Mouse (Mus musculus): ENCODE data around the gene Csrp3.
A peak's percentile ranks its signal among the peaks of the same experiment; 100 is the strongest.

Csrp3 gene

GRCm38 (mm10) chr7:48829177-48829910 lies 18.5 kb downstream of the Csrp3 start:
- DNase-seq (ENCODE audit: low spot score in 2 of 2) = no peak

GRCm38 (mm10) chr7:48825170-48825569 lies 22.7 kb downstream of the Csrp3 start:
- no peak for DNase-seq (ENCODE audit: low spot score in 2 of 2)

DNA sequence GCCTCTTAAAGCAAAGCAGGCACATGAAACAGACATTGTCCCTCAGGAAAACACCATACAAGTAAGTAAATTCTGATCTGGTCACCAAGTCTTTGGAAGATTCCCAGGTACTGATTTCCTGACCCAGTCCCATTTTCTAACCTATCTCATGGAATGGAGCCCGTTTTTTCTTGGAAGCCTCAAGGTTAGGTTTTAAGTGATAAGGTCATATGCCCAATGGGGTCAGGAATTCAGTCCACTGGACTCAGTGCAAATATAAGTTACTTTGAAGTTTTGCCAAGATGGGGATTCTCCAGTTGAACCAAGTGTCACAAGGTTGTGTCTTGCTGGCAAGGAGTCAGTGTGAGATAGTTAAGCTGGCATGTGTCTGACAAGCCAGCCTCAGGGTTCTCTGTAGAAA lies 23.2 kb downstream of the Csrp3 start:
- no peak for DNase-seq (ENCODE audit: low spot score in 2 of 2)

- DNase-seq (ENCODE audit: low spot score in 2 of 2) = no peak
These were observed 24.2 kb downstream of the Csrp3 start for GRCm38 (mm10) chr7:48823621-48824020.

DNA sequence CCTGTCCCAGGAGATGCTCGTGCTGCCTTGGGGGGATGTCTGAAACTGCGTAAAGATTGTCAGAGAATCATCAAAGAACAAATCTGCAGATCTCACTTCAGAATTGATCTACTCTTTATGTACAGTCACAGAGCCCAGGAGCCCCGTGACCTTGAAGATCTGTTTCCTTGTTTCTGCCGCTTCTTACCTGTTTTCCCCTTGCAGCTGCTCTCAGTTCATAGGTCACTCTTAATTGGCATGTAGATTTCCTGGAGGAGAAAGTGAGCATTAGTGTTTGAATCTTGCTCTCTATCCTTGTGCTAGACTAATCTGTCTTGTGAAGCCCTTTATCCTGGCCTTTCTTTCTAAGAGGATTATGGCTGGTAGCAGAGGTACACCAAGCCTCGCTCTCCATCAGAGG lies 26.2 kb downstream of the Csrp3 start:
- DNase-seq (ENCODE audit: low spot score in 2 of 2) = no peak

- DNase-seq (ENCODE audit: low spot score in 2 of 2) = no peak
These were observed 34.2 kb downstream of the Csrp3 start for GRCm38 (mm10) chr7:48813594-48813993.

GRCm38 (mm10) chr7:48812358-48812757 lies 35.5 kb downstream of the Csrp3 start:
- no peak for DNase-seq (ENCODE audit: low spot score in 2 of 2)

- no peak for DNase-seq (ENCODE audit: low spot score in 2 of 2)
These were observed 37.2 kb downstream of the Csrp3 start for GRCm38 (mm10) chr7:48810652-48811051.

GRCm38 (mm10) chr7:48806587-48806986 lies 41.2 kb downstream of the Csrp3 start:
- no peak for DNase-seq (ENCODE audit: low spot score in 2 of 2)

- no peak for DNase-seq (ENCODE audit: low spot score in 2 of 2)
These were observed 44.5 kb downstream of the Csrp3 start for GRCm38 (mm10) chr7:48803381-48803780.

GRCm38 (mm10) chr7:48795130-48795529 lies 52.7 kb downstream of the Csrp3 start:
- no peak for DNase-seq (ENCODE audit: low spot score in 2 of 2)

DNA sequence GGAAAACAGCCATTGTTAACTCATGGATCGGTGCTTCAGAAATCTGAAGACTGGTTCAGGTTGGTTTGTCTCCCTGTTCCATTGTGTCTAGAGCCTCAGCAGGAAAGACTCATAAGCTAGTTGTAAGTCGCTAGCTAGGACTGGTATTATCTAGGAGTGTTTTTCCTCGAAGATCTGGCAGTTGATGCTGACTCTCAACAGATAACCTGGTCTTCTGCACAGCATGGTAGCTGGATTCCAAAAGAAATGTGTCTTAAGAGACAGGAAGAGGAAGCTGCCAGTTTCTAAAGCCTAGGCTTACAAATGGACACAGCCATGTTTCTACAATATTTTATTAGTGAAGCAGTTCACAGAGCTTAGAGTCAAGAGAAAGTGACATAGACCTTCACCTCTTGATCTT lies 56.4 kb downstream of the Csrp3 start:
- DNase-seq (ENCODE audit: low spot score in 2 of 2) = no peak

DNA sequence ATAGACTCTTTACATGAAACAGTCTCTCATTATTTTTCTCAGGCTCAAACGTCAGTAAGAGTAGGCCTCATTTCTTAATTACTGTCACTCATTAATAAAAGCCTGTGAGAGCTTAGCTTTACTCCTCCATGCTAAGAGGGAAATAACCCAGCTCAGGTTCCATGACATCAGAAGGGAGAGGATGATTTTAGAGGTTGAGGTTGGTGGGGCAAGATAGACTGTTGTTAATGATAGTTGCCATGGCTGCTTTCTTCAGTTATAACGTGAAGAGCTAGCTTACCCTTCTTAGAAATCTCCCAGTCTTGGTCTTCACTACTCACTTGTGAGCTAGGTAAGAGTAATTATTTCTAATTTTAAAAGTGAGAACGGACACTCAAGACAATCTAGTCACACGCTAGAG lies 57.7 kb downstream of the Csrp3 start:
- DNase-seq (ENCODE audit: low spot score in 2 of 2) = no peak

DNA sequence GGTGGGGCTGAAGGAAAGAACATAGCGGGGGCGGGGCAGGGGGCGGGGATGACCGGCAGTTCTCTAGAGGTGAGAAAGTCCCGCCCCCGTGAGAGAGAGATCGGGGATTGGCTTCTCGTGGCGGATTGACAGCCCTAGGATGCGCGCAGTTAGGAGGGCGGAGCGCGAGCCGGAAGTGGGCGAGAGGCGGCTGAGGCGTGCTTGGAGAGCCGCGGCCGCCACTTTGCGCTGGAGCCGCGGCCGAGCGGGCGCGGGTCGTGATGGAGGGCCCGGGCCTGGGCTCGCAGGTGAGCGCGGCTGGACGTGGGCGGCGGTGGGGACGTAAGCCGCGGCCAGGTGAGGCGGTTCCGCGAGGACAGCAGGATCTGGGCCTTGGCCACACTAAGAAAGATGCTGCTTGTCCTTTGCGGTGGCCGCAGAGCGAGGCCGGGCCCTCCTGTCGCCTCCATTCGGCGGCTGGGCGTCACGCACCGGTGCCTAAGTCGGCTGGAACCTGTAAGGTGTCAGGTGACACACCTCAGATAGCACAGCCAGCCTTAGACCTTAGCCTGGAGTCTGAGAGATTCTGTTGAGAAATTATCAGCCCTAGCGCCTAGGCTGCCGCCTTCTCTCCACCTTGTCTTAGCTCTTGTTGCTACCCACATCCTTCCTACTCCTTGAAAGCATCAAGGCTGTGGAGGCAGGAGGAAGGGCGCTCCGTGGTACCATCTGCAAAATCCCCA lies 58.8 kb downstream of the Csrp3 start, which contains the start of gene Zdhhc13:
Gene Zdhhc13, plus strand, starts transcription at position 153 of the 722 bp plus-strand sequence.
- DNase-seq (ENCODE audit: low spot score in 2 of 2) = peak; percentile 85 to 92

DNA sequence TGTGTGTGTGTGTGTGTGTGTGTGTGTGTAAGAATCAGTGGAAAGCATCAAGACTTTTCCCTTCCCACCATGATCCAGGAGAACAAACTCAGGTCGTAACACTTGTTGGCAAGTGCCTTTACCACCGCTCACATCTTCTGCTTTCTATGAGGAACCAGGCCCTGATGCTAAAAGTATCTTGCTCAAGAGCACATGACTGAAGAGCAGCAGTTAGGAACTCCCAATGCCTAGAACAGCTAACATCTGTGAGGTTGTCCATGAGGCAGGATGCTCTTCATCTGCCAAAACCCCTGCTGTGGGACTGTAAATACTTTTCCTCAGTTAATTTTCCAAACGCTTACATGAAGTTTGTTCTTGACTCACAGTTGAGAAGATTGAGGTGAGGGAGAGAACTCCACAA lies 59.5 kb downstream of the Csrp3 start:
- DNase-seq (ENCODE audit: low spot score in 2 of 2) = no peak

DNA sequence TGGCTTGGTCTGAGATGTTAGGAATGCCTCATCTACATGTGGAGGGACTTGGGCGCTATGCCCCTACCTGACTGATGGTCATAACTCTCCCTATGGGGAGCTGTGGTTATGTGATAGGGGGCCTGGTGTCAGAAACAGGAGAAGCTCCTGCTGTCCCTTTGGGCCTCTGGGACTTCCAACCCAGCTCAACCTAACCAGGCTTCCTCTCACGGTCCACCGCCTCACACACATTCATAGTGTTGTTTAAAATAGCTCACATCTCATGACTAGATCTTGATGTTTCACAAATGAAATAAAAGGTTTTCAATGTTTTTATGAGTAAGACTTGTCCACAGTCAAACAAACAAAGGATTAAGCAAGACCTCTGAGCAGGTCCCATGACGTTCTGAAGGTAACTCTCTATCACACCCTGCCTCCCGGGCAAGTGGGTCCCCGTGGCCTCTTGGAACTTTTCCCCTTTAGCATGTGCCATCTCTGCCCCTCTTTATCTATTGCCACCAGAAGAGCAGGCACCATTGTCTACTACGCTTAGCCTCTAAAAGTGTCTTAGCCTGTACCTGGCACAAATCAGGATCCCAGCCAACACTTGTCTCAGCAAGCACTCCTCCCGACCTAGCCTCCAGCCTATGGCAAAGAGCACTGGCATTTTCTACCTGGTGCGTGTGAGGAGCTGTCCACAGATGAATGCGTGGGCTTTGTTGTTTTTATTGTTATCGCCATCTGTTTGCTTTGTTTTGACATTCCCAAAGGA lies 62.9 kb downstream of the Csrp3 start:
- peak in 1 of 2 experiments; percentile 50 for DNase-seq (ENCODE audit: low spot score in 2 of 2)

- DNase-seq (ENCODE audit: low spot score in 2 of 2) = no peak
These were observed 65.4 kb downstream of the Csrp3 start for GRCm38 (mm10) chr7:48782432-48782831.
